Mouse (Mus musculus) limb, embryonic 14.5 days (tissue): ENCODE results near the gene Rhebl1. TPM values are rescaled to one million over a fixed set of nuclear protein-coding genes. Genes with fewer than 3 reads are reported as not detected.

Source experiments
- ATAC-seq: fragments of 200-750 bp; cut with Nextera tagmentation; 2 replicates; pipeline ENCODE4 v1.8.0; 2017; ENCODE audit warnings: low read depth, moderate number of reproducible peaks, moderate TSS enrichment; ENCODE audit not compliant: low FRiP score
- DNase-seq: peaks from one replicate; pipeline ENCODE4 v3.0.0-alpha.2; 2015; ENCODE audit warnings: low spot score
- H3K27ac ChIP-seq: fragments of 300-500 bp; sonication (generic); replicated peaks from 2 replicates; pipeline ENCODE4 v1.5.1; 2014; ENCODE audit warnings: low read depth, mild to moderate bottlenecking, low read length, moderate library complexity, mixed read lengths
- H3K27me3 ChIP-seq: fragments of 300-500 bp; sonication (generic); 2 replicates; pipeline ENCODE4 v1.6.1; 2014; ENCODE audit warnings: low read length, mixed read lengths; ENCODE audit not compliant: control insufficient read depth, insufficient read depth
- H3K36me3 ChIP-seq: fragments of 300-500 bp; sonication (generic); 2 replicates; pipeline ENCODE4 v1.6.1; 2014; ENCODE audit warnings: mild to moderate bottlenecking, low read length, moderate library complexity, mixed read lengths; ENCODE audit not compliant: control insufficient read depth, insufficient read depth
- H3K4me1 ChIP-seq: fragments of 300-500 bp; sonication (generic); 2 replicates; pipeline ENCODE4 v1.6.1; 2014; ENCODE audit warnings: antibody characterized with exemption, low read length, mixed read lengths; ENCODE audit not compliant: control insufficient read depth, insufficient read depth
- H3K4me2 ChIP-seq: fragments of 300-500 bp; sonication (generic); replicated peaks from 2 replicates; pipeline ENCODE4 v1.6.1; 2014; ENCODE audit warnings: low read depth, mild to moderate bottlenecking, low read length, moderate library complexity; ENCODE audit not compliant: severe bottlenecking
- H3K4me3 ChIP-seq: fragments of 300-500 bp; sonication (generic); replicated peaks from 2 replicates; pipeline ENCODE4 v1.5.1; 2014; ENCODE audit warnings: low read length
- H3K9ac ChIP-seq: fragments of 300-500 bp; sonication (generic); 2 replicates; pipeline ENCODE4 v1.6.1; 2014; ENCODE audit warnings: mild to moderate bottlenecking, low read depth, low read length, moderate library complexity; ENCODE audit not compliant: severe bottlenecking
- H3K9me3 ChIP-seq: fragments of 300-500 bp; sonication (generic); 2 replicates; pipeline ENCODE4 v1.6.1; 2016; ENCODE audit warnings: low read length; ENCODE audit not compliant: control insufficient read depth
- POLR2A ChIP-seq: fragments of 200-500 bp; IDR thresholded peaks from 2 replicates; pipeline ENCODE4 v1.8.0; 2012; ENCODE audit warnings: inconsistent platforms, mild to moderate bottlenecking, moderate library complexity, borderline replicate concordance; ENCODE audit not compliant: insufficient read depth, insufficient read length; ENCODE audit errors: extremely low read depth
- WGBS: fragments of 180-500 bp; shearing (Covaris S2); extraction: QIAGEN DNeasy Blood & Tissue Kit; methylation state at CpG from one replicate; pipeline ENCODE4 v1.1.7; 2014; 5-methylcytosine and 5-hydroxymethylcytosine counted together
- polyA plus RNA-seq, 2 experiments: library from polyadenylated mRNA; depleted of rRNA in 1 of 2; stranded (reverse) in 1 of 2; unstranded in 1 of 2; fragments of >200 nt; fragmentation: Nextera tagmentation in 1 of 2; extraction: Ambion mirVana in 1 of 2; gene quantifications; 2 replicates each; pipeline versions ENCODE4 v1.2.1 to v1.2.3; 2012 to 2014

Gene Rhebl1
- polyA plus RNA-seq, 2 experiments = 12.0 to 14.5 TPM

DNA sequence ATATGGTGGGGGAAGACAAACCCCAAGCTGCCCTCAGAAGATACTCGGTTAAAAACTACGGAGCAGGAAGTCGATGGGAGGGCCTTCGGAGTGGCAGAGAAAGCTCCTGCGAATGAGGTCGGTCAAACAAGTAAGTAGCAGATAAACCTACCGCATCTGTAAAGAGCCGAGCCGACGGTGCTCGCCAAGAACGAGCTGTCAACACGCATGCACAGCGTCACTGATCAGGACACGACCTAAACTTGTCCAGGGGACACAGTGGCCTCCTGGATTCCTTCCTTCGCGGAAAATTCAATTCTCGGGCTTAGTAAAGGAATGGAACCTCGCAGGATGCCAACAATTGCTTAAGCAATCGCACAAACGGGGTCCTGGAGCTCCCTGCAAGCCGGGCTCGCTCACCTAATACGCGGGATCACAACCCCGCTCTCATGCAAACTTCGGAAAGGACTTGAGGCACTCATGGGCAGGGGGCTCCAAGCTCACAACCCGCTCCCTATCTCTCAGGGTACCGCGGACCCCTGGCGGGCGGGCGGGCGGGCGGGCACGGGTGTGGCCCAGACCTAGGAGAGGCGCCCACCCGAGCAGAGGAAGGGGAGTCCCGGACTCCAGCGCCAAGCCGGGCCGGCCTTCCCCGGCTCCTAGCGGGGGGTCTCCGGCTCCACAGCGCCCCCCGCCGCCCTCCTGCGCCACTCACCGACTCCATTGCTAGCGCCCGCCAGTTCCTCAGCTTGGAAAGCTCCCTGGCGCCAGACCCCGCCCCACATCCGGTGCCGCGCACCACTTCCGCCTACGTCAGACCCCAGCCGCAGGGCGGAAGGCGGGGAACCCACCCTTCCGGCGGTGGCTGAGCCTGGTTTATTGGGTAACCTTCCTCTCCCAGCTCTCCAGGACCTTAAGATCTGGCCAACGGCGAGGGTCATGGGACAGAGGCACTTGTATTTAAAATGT, 63.3 kb downstream of the Rhebl1 start, which contains the start of gene Prkag1:
Prkag1 (minus strand) TSS at position 786 of the 948 bp plus-strand sequence.
- WGBS = under 1% methylated on average over 44 of the region's 66 CpGs
- TF ChIP-seq POLR2A = no peak
- Histone ChIP-seq H3K9me3 (no peaks in the 10 kb centered on the region), H3K4me1 (peaks cover 6% of the 10 kb centered on the region; the same call in 1 of the 2 replicates), H3K36me3 (peaks cover 36% of the 10 kb centered on the region), H3K9ac (peak within 1 kb of the TSS; percentile 78), H3K27me3 (no peaks in the 10 kb centered on the region), H3K27ac (peak within 1 kb of the TSS; percentile 89), H3K4me3 (peak within 1 kb of the TSS; percentile 53), H3K4me2 (peak within 1 kb of the TSS; percentile 50)
- ATAC-seq (peak; percentile 95), DNase-seq (peak; percentile 92)

Other genes with a start within 250 kb of the Rhebl1 start
- gene Ddx23, start 231.6 kb downstream of the Rhebl1 start, polyA plus RNA-seq (2012; rRNA removed) = 47.0 and 54.0 TPM in 2 replicates
- 22.6 and 26.5 TPM in 2 replicates for gene Ddx23, start 231.6 kb downstream of the Rhebl1 start, polyA plus RNA-seq (2014; fragmentation: Nextera tagmentation; extraction: Ambion mirVana)
- gene Rnd1, start 217.1 kb downstream of the Rhebl1 start, polyA plus RNA-seq (2012; rRNA removed) = 1.1 and 1.5 TPM in 2 replicates
- gene Rnd1, start 217.1 kb downstream of the Rhebl1 start, polyA plus RNA-seq (2014; fragmentation: Nextera tagmentation; extraction: Ambion mirVana) = 0.35 and 0.45 TPM in 2 replicates
- 0.48 and 0.55 TPM in 2 replicates for gene Ccdc65, start 186.3 kb downstream of the Rhebl1 start, polyA plus RNA-seq (2012; rRNA removed)
- 0.40 and 0.87 TPM in 2 replicates for gene Ccdc65, start 186.3 kb downstream of the Rhebl1 start, polyA plus RNA-seq (2014; fragmentation: Nextera tagmentation; extraction: Ambion mirVana)
- 58.9 and 90.9 TPM in 2 replicates for gene Fkbp11, start 166.3 kb downstream of the Rhebl1 start, polyA plus RNA-seq (2012; rRNA removed)
- 74.4 and 82.7 TPM in 2 replicates for gene Fkbp11, start 166.3 kb downstream of the Rhebl1 start, polyA plus RNA-seq (2014; fragmentation: Nextera tagmentation; extraction: Ambion mirVana)
- 75.0 and 96.4 TPM in 2 replicates for gene Arf3, start 131.3 kb downstream of the Rhebl1 start, polyA plus RNA-seq (2012; rRNA removed)
- gene Arf3, start 131.3 kb downstream of the Rhebl1 start, polyA plus RNA-seq (2014; fragmentation: Nextera tagmentation; extraction: Ambion mirVana) = 37.4 and 39.6 TPM in 2 replicates
- 13.7 and 14.9 TPM in 2 replicates for gene Wnt10b, start 116.4 kb downstream of the Rhebl1 start, polyA plus RNA-seq (2012; rRNA removed)
- gene Wnt10b, start 116.4 kb downstream of the Rhebl1 start, polyA plus RNA-seq (2014; fragmentation: Nextera tagmentation; extraction: Ambion mirVana) = 6.3 and 7.4 TPM in 2 replicates
- gene Wnt1, start 104.7 kb downstream of the Rhebl1 start, polyA plus RNA-seq (2012; rRNA removed) = not detected in 2 replicates
- gene Wnt1, start 104.7 kb downstream of the Rhebl1 start, polyA plus RNA-seq (2014; fragmentation: Nextera tagmentation; extraction: Ambion mirVana) = 0.08 TPM in 1 of 2 replicates, not detected in the other
- 0.44 and 0.59 TPM in 2 replicates for gene Ddn, start 85.0 kb downstream of the Rhebl1 start, polyA plus RNA-seq (2012; rRNA removed)
- gene Ddn, start 85.0 kb downstream of the Rhebl1 start, polyA plus RNA-seq (2014; fragmentation: Nextera tagmentation; extraction: Ambion mirVana) = 0.14 TPM in 1 of 2 replicates, not detected in the other
- 93.1 and 93.7 TPM in 2 replicates for gene Prkag1, start 63.0 kb downstream of the Rhebl1 start, polyA plus RNA-seq (2012; rRNA removed)
- gene Prkag1, start 63.0 kb downstream of the Rhebl1 start, polyA plus RNA-seq (2014; fragmentation: Nextera tagmentation; extraction: Ambion mirVana) = 81.3 and 82.3 TPM in 2 replicates
- gene Kmt2d, start 23.3 kb downstream of the Rhebl1 start, polyA plus RNA-seq (2012; rRNA removed) = 27.1 and 27.3 TPM in 2 replicates
- gene Kmt2d, start 23.3 kb downstream of the Rhebl1 start, polyA plus RNA-seq (2014; fragmentation: Nextera tagmentation; extraction: Ambion mirVana) = 16.7 and 20.1 TPM in 2 replicates
- 1.4 and 2.0 TPM in 2 replicates for gene Dhh, start 4.0 kb upstream of the Rhebl1 start, polyA plus RNA-seq (2012; rRNA removed)
- gene Dhh, start 4.0 kb upstream of the Rhebl1 start, polyA plus RNA-seq (2014; fragmentation: Nextera tagmentation; extraction: Ambion mirVana) = 0.72 and 1.1 TPM in 2 replicates
- 66.8 and 145 TPM in 2 replicates for gene Lmbr1l, start 23.7 kb upstream of the Rhebl1 start, polyA plus RNA-seq (2012; rRNA removed)
- 5.5 and 7.8 TPM in 2 replicates for gene Lmbr1l, start 23.7 kb upstream of the Rhebl1 start, polyA plus RNA-seq (2014; fragmentation: Nextera tagmentation; extraction: Ambion mirVana)
- gene Tuba1b, start 40.0 kb upstream of the Rhebl1 start, polyA plus RNA-seq (2012; rRNA removed) = 2,384 and 3,894 TPM in 2 replicates
- gene Tuba1b, start 40.0 kb upstream of the Rhebl1 start, polyA plus RNA-seq (2014; fragmentation: Nextera tagmentation; extraction: Ambion mirVana) = 1,587 and 1,605 TPM in 2 replicates
- gene Gm49450, start 59.0 kb upstream of the Rhebl1 start, polyA plus RNA-seq (2012; rRNA removed) = 15.1 and 159 TPM in 2 replicates
- gene Gm49450, start 59.0 kb upstream of the Rhebl1 start, polyA plus RNA-seq (2014; fragmentation: Nextera tagmentation; extraction: Ambion mirVana) = not detected in 2 replicates
- 1,030 and 1,250 TPM in 2 replicates for gene Tuba1a, start 59.2 kb upstream of the Rhebl1 start, polyA plus RNA-seq (2012; rRNA removed)
- 1,263 and 1,288 TPM in 2 replicates for gene Tuba1a, start 59.2 kb upstream of the Rhebl1 start, polyA plus RNA-seq (2014; fragmentation: Nextera tagmentation; extraction: Ambion mirVana)
- 192 and 293 TPM in 2 replicates for gene Tuba1c, start 135.4 kb upstream of the Rhebl1 start, polyA plus RNA-seq (2012; rRNA removed)
- gene Tuba1c, start 135.4 kb upstream of the Rhebl1 start, polyA plus RNA-seq (2014; fragmentation: Nextera tagmentation; extraction: Ambion mirVana) = 150 and 162 TPM in 2 replicates
- gene Prph, start 160.6 kb upstream of the Rhebl1 start, polyA plus RNA-seq (2012; rRNA removed) = 2.7 and 4.2 TPM in 2 replicates
- 1.3 and 1.7 TPM in 2 replicates for gene Prph, start 160.6 kb upstream of the Rhebl1 start, polyA plus RNA-seq (2014; fragmentation: Nextera tagmentation; extraction: Ambion mirVana)
- 41.5 and 51.3 TPM in 2 replicates for gene Troap, start 180.0 kb upstream of the Rhebl1 start, polyA plus RNA-seq (2012; rRNA removed)
- gene Troap, start 180.0 kb upstream of the Rhebl1 start, polyA plus RNA-seq (2014; fragmentation: Nextera tagmentation; extraction: Ambion mirVana) = 20.3 and 22.1 TPM in 2 replicates
- gene C1ql4, start 193.3 kb upstream of the Rhebl1 start, polyA plus RNA-seq (2012; rRNA removed) = 0.13 TPM in 1 of 2 replicates, not detected in the other
- not detected in 2 replicates for gene C1ql4, start 193.3 kb upstream of the Rhebl1 start, polyA plus RNA-seq (2014; fragmentation: Nextera tagmentation; extraction: Ambion mirVana)
- 0.87 and 1.7 TPM in 2 replicates for gene Dnajc22, start 198.6 kb upstream of the Rhebl1 start, polyA plus RNA-seq (2012; rRNA removed)
- 0.11 and 0.37 TPM in 2 replicates for gene Dnajc22, start 198.6 kb upstream of the Rhebl1 start, polyA plus RNA-seq (2014; fragmentation: Nextera tagmentation; extraction: Ambion mirVana)
- 47.1 and 48.4 TPM in 2 replicates for gene Spats2, start 231.4 kb upstream of the Rhebl1 start, polyA plus RNA-seq (2012; rRNA removed)
- gene Spats2, start 231.4 kb upstream of the Rhebl1 start, polyA plus RNA-seq (2014; fragmentation: Nextera tagmentation; extraction: Ambion mirVana) = 39.7 and 41.7 TPM in 2 replicates